Mouse (Mus musculus) T-helper 17 cell (primary cell): ENCODE results near the gene Cd101.

Source experiments
- in situ Hi-C, 2 experiments: fragments of 300-600 bp; cut with MboI, MseI; formaldehyde crosslinking; loops; 1 replicate in 1 of 2; 2 replicates in 1 of 2; pipeline ENCODE4 v1.15.1; 2025; ENCODE audit warnings: high pct_unique_total_duplicates in 2 of 2

Cd101 gene

DNA sequence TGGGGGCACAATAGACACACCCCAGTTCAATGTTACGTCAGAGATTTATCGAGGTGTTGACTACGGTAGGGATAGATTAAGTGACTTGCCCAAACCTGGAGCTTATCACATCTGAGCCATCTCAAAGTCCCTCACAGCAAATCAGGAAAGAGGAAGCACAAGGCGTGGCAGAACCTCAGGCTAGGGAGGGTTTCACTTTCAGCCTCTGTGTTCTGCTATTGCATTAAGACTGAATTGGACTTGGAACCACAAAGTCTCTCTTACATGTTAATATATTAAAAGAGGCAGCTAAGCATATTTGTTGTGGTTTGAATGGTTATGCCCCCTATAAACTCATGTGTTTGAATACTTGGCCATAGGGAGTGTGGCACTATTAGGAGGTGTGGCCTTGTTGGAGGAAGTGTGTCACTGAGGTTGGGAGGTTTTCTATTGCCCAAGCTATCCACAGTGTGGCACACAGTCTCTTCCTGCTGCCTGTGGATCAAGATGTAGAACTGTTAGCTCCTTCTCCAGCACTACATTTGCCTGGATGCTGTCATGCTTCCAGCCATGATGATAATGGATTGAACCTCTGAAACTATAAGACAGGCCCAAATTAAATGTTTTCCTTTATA lies 18.7 kb downstream of the Cd101 start:
- in situ Hi-C loops: no loop called here

DNA sequence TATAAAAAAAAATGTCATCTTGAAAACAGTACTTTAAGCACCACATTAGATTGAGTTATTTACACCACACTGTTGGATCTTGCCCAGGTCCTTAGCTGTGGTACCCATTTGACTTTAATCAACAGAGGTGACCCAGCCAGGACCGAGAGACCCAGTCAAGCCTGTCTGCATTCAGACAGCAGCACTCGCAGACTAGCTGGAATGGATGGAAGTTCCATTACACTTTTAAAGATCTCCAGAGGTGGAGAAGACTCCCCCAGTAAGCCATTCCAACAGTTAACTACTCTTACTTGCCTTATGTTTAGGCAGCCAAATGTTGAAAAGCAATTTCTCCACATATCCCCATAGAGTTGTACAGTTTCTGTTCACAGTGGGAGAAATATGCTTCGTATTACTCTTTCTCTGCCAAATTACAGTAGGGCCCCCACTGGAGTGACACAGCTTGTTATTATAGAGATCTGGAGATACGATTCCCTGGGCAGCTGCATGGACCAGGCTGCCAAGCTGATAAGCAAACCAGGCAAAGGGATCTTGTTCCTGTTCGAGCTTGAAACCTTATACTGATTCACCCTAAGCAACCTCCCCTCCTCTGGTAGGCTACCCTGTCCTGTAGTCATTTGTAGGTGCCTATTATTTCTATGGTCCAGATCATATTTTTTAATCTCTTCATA lies 22.1 kb downstream of the Cd101 start:
- in situ Hi-C loops: loop anchor here in 1 of 2 experiments (10.0 kb wide), 1 partner anchor 88 kb away; no protein-coding TSS in a partner anchor

DNA sequence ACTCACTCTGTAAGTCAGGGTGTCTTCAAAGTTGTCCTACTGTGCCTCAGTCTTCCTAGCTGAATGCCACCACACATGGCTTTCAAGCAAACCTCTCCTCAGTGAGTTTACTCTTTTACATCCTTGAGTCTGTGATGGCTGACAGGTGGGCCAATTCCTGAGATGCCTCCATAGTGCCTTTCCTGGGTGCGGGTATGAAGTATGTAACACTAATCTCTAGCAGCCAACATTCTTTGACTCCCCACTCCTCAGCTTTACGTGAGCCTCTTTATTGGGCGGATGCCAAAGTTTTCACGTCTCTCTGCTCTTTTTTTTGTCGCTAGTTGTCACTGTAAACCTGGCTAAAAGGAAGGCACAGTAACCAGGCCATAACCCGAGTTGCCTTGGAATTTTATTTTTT lies 24.0 kb downstream of the Cd101 start:
- in situ Hi-C loops: loop anchor here in 1 of 2 experiments (10.0 kb wide), 1 partner anchor 89 kb away; no protein-coding TSS in a partner anchor

GRCm38 (mm10) chr3:101003575-101004356 lies 25.6 kb downstream of the Cd101 start:
- in situ Hi-C loops: loop anchor here in 1 of 2 experiments (10.0 kb wide), 1 partner anchor 91 kb away; no protein-coding TSS in a partner anchor

DNA sequence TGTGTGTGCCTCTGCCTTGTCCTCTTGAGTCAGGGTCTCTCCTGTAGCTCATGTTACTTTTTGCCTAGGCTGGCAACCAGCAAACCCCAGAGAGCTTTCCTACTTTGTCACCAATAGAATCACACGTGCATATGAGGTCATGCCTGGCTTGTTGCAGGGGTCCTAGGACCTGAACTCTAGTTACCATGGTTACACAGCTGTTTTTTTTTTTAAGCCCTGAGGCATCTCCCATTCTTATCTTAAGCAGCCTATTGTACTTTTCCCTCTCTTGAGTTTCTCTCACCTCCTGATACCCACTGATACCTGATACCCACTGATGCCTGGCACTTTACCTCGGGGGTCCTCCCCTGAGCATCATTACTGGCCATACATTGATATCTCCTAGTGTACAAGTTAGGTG lies 29.6 kb downstream of the Cd101 start:
- in situ Hi-C loops: loop anchor here (10.0 kb wide), 2 partner anchors 95 to 1555 kb away; no protein-coding TSS in a partner anchor

DNA sequence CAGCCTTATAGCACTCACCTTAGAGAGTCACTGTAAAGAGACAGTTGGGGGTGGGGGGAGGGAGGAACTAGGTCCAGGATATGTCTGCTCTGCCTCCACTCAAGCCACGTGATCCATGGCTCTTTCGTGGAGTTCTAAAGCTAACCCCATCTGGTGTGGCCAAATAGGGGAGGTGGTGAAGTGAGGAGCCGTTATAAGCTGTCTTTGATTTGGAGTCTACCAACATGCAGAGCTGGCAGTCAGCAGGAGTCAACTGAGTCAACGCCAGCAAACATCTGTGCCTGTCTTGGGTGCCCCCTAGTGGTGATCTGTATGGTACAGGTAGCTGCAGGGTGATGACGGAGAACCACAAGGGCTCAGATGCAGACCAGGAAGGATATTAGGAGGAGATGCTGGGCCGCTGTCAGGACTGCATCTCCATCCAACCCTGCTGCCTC lies 30.4 kb downstream of the Cd101 start:
- in situ Hi-C loops: loop anchor here in 1 of 2 experiments (10.0 kb wide), 1 partner anchor 1556 kb away; no protein-coding TSS in a partner anchor

GRCm38 (mm10) chr3:100997785-100998570 lies 31.4 kb downstream of the Cd101 start:
- in situ Hi-C loops: loop anchor here in 1 of 2 experiments (10.0 kb wide), 1 partner anchor 1557 kb away; no protein-coding TSS in a partner anchor

DNA sequence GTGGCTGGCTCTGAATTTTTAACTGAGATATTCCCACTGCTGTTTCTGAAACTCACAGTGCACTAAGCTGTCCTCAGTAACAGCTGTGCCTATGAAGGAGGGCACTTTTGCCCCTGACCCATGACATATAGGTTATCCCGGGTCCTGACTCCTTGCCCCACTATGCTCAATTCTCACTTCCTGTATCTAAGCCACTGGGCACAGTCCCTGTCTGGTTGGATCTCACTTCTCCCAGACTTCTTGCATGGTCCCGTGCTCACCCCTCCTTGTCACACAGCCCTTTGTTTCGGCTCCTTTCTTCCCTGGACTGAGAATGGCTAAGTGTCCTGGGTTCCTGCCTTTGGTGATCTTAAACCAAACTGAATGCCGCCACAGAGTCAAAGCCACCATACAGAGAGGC lies 35.1 kb downstream of the Cd101 start:
- in situ Hi-C loops: loop anchor here in 1 of 2 experiments (10.0 kb wide), 1 partner anchor 1561 kb away; no protein-coding TSS in a partner anchor

- in situ Hi-C loops: loop anchor here in 1 of 2 experiments (10.0 kb wide), 1 partner anchor 1561 kb away; no protein-coding TSS in a partner anchor
Measured at GRCm38 (mm10) chr3:100993718-100994117, 35.6 kb downstream of the Cd101 start.

DNA sequence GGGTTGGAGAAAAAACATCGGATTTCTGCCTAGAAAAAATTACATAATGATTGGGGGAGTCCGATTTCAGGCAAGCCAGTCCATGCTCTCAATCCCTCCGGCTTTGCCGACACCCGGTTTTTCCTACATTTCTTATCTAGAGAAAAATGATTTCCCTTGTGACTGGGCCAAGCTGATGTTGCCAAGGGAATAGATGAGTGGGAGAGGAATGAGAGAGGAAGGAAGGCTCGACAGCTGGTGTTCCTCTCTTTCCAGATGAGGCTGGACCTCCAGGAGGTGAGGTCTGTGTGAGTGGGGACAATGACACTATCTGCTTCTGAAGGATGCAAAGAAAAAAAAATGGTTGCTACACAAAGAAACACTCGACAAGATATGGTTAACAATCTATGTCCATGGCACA lies 36.2 kb downstream of the Cd101 start:
- in situ Hi-C loops: loop anchor here in 1 of 2 experiments (10.0 kb wide), 1 partner anchor 1562 kb away; no protein-coding TSS in a partner anchor

- in situ Hi-C loops: loop anchor here in 1 of 2 experiments (10.0 kb wide), 1 partner anchor 1565 kb away; no protein-coding TSS in a partner anchor
Measured at GRCm38 (mm10) chr3:100990231-100990630, 39.1 kb downstream of the Cd101 start.

DNA sequence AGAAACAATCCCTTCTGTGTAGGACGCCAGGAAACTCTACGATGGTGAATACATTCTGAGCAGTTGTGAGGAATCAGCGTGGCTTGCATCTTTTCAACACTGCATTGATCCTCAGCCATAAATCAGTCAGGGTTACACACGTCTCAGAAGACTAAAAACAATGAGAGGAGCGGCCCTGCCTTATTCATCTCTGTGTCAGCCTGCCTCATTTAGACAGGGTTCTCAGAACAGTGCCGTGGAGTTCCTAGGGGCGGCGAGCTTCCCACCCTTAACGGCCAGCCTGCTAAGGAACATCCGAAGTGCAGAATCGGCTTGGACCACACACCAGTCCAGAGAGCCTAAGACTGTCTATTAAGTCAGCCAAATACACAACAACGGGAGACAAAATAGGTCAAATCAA lies 39.9 kb downstream of the Cd101 start:
- in situ Hi-C loops: no loop called here

- in situ Hi-C loops: loop anchor here (5.0 to 10.0 kb wide), 3 partner anchors 136 to 318 kb away; partner anchors contain the start of gene Ptgfrn (in 1 of the 2)
Measured at GRCm38 (mm10) chr3:100979290-100979689, 50.1 kb downstream of the Cd101 start.

DNA sequence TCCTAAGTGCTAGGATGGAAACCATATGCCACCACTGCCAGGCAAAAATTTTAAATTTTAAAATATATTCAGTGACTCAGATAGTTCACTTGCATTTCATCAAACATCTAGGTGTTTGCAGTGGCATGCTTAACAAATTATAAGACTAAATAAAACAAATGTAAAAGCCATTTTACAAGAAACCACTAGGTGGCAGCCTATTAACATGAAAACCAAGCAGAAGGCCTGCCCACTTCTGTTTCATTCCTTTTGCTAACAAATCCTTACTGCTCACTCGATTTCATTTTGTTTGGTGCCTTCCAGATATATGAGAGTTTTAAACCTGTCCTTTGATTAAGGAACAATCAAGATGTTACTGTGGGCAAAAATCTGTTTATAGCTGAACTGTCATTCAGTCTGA lies 55.5 kb downstream of the Cd101 start:
- in situ Hi-C loops: loop anchor here in 1 of 2 experiments (10.0 kb wide), 1 partner anchor 141 kb away; the partner anchor contains the start of gene Ptgfrn

- in situ Hi-C loops: no loop called here
Measured at GRCm38 (mm10) chr3:100969176-100969917, 60.0 kb downstream of the Cd101 start, which contains the start of gene Ttf2. Gene Ttf2 (minus strand): TSS chr3:100969663.

- in situ Hi-C loops: no loop called here
Measured at GRCm38 (mm10) chr3:100963849-100964542, 65.4 kb downstream of the Cd101 start.

GRCm38 (mm10) chr3:100961501-100961900 lies 67.9 kb downstream of the Cd101 start:
- in situ Hi-C loops: no loop called here

DNA sequence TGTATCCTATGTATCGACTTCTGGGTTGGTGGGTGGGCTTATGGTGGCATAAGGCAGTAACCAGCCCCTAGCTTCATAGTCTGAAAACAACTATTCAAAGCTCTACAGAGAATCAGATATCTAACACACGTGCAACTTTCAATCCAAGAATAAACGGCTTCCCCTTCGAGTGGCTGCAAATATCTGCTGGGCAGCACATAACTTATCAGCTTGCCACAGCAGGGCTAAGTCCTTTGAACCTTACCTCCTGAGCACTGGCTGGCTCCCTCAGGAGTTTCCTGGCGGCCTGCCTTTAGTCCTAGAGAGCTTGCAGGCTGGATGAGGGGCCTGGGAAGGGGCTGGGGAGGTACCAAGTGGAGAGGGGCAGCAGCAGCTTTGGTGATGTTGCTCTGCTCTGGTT lies 68.3 kb downstream of the Cd101 start:
- in situ Hi-C loops: no loop called here

- in situ Hi-C loops: loop anchor here (5.0 to 10.0 kb wide), 2 partner anchors 503 to 850 kb away; no protein-coding TSS in a partner anchor
Measured at GRCm38 (mm10) chr3:100954616-100955015, 74.7 kb downstream of the Cd101 start.
